19 mouse cellular contexts compared by ENCODE assay signal in genomic region chr9:47900734-47901133, GRCm38 (mm10).
DNase-seq lines count a peak whose midpoint lies in the region; ATAC-seq and TF ChIP-seq lines count a peak whose summit lies in the region.
"Had no signal": no experiment of that assay in that cellular context is flagged by ENCODE, and none has a peak within 500 bp of the region (broad histone marks: within the 10 kb centered on the region; RNA-seq: fewer than 3 reads in every experiment).

No protein-coding gene starts in this region.

- no peaks in the 10 kb centered on the region for H3K9me3 ChIP-seq in forebrain, embryonic 11.5 days (ENCODE audit: control insufficient read depth, low read length)
- H3K9me3 ChIP-seq in hindbrain, embryonic 15.5 days: no peaks in the 10 kb centered on the region
- no peaks in the 10 kb centered on the region for H3K9me3 ChIP-seq in midbrain, postnatal 0 days (ENCODE audit: low read length)
- no peaks in the 10 kb centered on the region for H3K9me3 ChIP-seq in embryonic facial prominence, embryonic 10.5 days
- H3K9me3 ChIP-seq: heart, embryonic 15.5 days; kidney, embryonic 15.5 days; limb, embryonic 10.5 days; liver, embryonic 12.5 days; lung, embryonic 15.5 days had no signal

- peak; percentile 31 for DNase-seq in Muller cell, postnatal 12 days (ENCODE audit: inconsistent ontology term)
- DNase-seq in forebrain, embryonic 11.5 days (ENCODE audit: low spot score): peak; percentile 70
- peak; percentile 28 for DNase-seq in midbrain, postnatal 0 days (ENCODE audit: low spot score)
- DNase-seq in right cerebral cortex, postnatal 14 days: no peak
- DNase-seq in testis, postnatal 10 days (ENCODE audit: low spot score): no peak
- DNase-seq in embryonic facial prominence, embryonic 10.5 days (ENCODE audit: low spot score): no peak
- DNase-seq: adrenal gland, adult 8-10 months; cerebellum, adult 2 months; gastrocnemius, adult 2 months; heart, adult 18-20 months; right cerebral cortex, postnatal 25 days had no signal

- peak; percentile 67 for ATAC-seq in forebrain, embryonic 11.5 days (replicated peaks; ENCODE audit: low FRiP score)
- ATAC-seq in hindbrain, embryonic 15.5 days (ENCODE audit: low FRiP score, low read depth): peak; percentile 64; the same call in 1 of the 2 replicates
- no peak for ATAC-seq in midbrain, postnatal 0 days (ENCODE audit: low FRiP score)
- ATAC-seq: inflammation-experienced regulatory T-cells, adult 6 months; liver, embryonic 12.5 days had no signal

- H3K4me2 ChIP-seq in forebrain, embryonic 11.5 days (ENCODE audit: low read depth, low read length, severe bottlenecking): no peak overlapping the region
- no peak overlapping the region for H3K4me2 ChIP-seq in hindbrain, embryonic 15.5 days
- H3K4me2 ChIP-seq in midbrain, postnatal 0 days (ENCODE audit: low read depth, low read length, poor library complexity, severe bottlenecking): no peak overlapping the region
- H3K4me2 ChIP-seq: heart, embryonic 15.5 days; kidney, embryonic 15.5 days; liver, embryonic 12.5 days; lung, embryonic 15.5 days had no signal

- WGBS in forebrain, embryonic 11.5 days: 28% methylated on average over 10 of the region's 10 CpGs
- 34% methylated on average over 10 of the region's 10 CpGs for WGBS in hindbrain, embryonic 15.5 days
- WGBS in midbrain, postnatal 0 days: 39% methylated on average over 10 of the region's 10 CpGs
- 69% methylated on average over 10 of the region's 10 CpGs for WGBS in embryonic facial prominence, embryonic 10.5 days

- no peaks in the 10 kb centered on the region for H3K36me3 ChIP-seq in forebrain, embryonic 11.5 days (ENCODE audit: control insufficient read depth, insufficient read depth, low read length)
- H3K36me3 ChIP-seq in hindbrain, embryonic 15.5 days: no peaks in the 10 kb centered on the region
- H3K36me3 ChIP-seq in midbrain, postnatal 0 days (ENCODE audit: insufficient read depth, low read length): no peaks in the 10 kb centered on the region
- H3K36me3 ChIP-seq in embryonic facial prominence, embryonic 10.5 days (replicated peaks): no peaks in the 10 kb centered on the region
- H3K36me3 ChIP-seq: G1E; heart, embryonic 15.5 days; kidney, embryonic 15.5 days; limb, embryonic 10.5 days; liver, embryonic 12.5 days; lung, embryonic 15.5 days had no signal

- no peak overlapping the region for H3K9ac ChIP-seq in forebrain, embryonic 11.5 days (ENCODE audit: low read length)
- H3K9ac ChIP-seq in hindbrain, embryonic 15.5 days: no peak overlapping the region
- no peak overlapping the region for H3K9ac ChIP-seq in midbrain, postnatal 0 days (replicated peaks; ENCODE audit: low read length, poor library complexity, severe bottlenecking)
- H3K9ac ChIP-seq: heart, embryonic 15.5 days; kidney, embryonic 15.5 days; liver, embryonic 12.5 days; lung, embryonic 15.5 days had no signal

- no peak overlapping the region for H3K27ac ChIP-seq in forebrain, embryonic 11.5 days (ENCODE audit: low read depth, low read length)
- H3K27ac ChIP-seq in hindbrain, embryonic 15.5 days (replicated peaks): no peak overlapping the region
- H3K27ac ChIP-seq in midbrain, postnatal 0 days (ENCODE audit: low read depth, low read length): no peak overlapping the region
- H3K27ac ChIP-seq in embryonic facial prominence, embryonic 10.5 days (replicated peaks): no peak overlapping the region
- H3K27ac ChIP-seq: gastrocnemius, adult 2 months; heart, embryonic 15.5 days; kidney, embryonic 15.5 days; limb, embryonic 10.5 days; liver, embryonic 12.5 days; lung, embryonic 15.5 days had no signal

- TF ChIP-seq CTCF in midbrain, postnatal 0 days (IDR thresholded peaks at IDR 0.05): no peak

- H3K27me3 ChIP-seq in forebrain, embryonic 11.5 days (ENCODE audit: control insufficient read depth, insufficient read depth, low read length): peaks cover 70% of the 10 kb centered on the region
- peaks cover 21% of the 10 kb centered on the region for H3K27me3 ChIP-seq in hindbrain, embryonic 15.5 days
- no peaks in the 10 kb centered on the region; the same call in 1 of the 2 replicates for H3K27me3 ChIP-seq in midbrain, postnatal 0 days (ENCODE audit: insufficient read depth, low read length)
- H3K27me3 ChIP-seq in embryonic facial prominence, embryonic 10.5 days (replicated peaks; ENCODE audit: low read depth, poor library complexity, severe bottlenecking): peaks cover 95% of the 10 kb centered on the region
- H3K27me3 ChIP-seq: heart, embryonic 15.5 days; kidney, embryonic 15.5 days; liver, embryonic 12.5 days; lung, embryonic 15.5 days had no signal

- peaks cover 25% of the 10 kb centered on the region for H3K4me1 ChIP-seq in forebrain, embryonic 11.5 days (replicated peaks; ENCODE audit: control insufficient read depth, insufficient read depth, low read length)
- H3K4me1 ChIP-seq in hindbrain, embryonic 15.5 days (replicated peaks): peaks cover 26% of the 10 kb centered on the region
- H3K4me1 ChIP-seq in midbrain, postnatal 0 days (ENCODE audit: insufficient read depth, low read length): no peaks in the 10 kb centered on the region
- H3K4me1 ChIP-seq in embryonic facial prominence, embryonic 10.5 days: peaks cover 36% of the 10 kb centered on the region
- H3K4me1 ChIP-seq: heart, embryonic 15.5 days; liver, embryonic 12.5 days had no signal

- no peak overlapping the region for H3K4me3 ChIP-seq in forebrain, embryonic 11.5 days (ENCODE audit: low read depth, low read length)
- no peak overlapping the region for H3K4me3 ChIP-seq in hindbrain, embryonic 15.5 days
- H3K4me3 ChIP-seq in midbrain, postnatal 0 days (ENCODE audit: low read depth, low read length): no peak overlapping the region
- no peak overlapping the region for H3K4me3 ChIP-seq in embryonic facial prominence, embryonic 10.5 days
- H3K4me3 ChIP-seq: gastrocnemius, adult 2 months; heart, embryonic 15.5 days; kidney, embryonic 15.5 days; limb, embryonic 10.5 days; liver, embryonic 12.5 days; lung, embryonic 15.5 days had no signal

Comparison
In these comparisons a context has a peak if more than half of its experiments do, and no peak if none do; other contexts are left out.
1. DNase-seq: peak in Muller cell, postnatal 12 days (single experiment), forebrain, embryonic 11.5 days (single experiment) and midbrain, postnatal 0 days (single experiment); none in right cerebral cortex, postnatal 14 days (single experiment), testis, postnatal 10 days (single experiment) and embryonic facial prominence, embryonic 10.5 days (single experiment).